Mouse (Mus musculus): ENCODE measurements around the gene Ptrhd1. TPM values are rescaled to one million over a fixed set of nuclear protein-coding genes. Genes with fewer than 3 reads are reported as not detected.
A peak's percentile ranks its signal among the peaks of the same experiment; 100 is the strongest.

Ptrhd1 gene
- total and polyA plus RNA-seq, 3 experiments: 3.8 to 5.3 TPM; not detected in 1

GRCm38 (mm10) chr12:4188171-4189059 lies 45.4 kb upstream of the Ptrhd1 start:
- Histone ChIP-seq H3K27ac (ENCODE audit: control insufficient read depth, low read depth, low read length) (peak overlapping the region; percentile 33), H3K4me3 (ENCODE audit: control insufficient read depth in 1 of 2, insufficient read depth in 1 of 2, low read depth in 2 of 2, low read length in 2 of 2) (no peak overlapping the region)
- peak; percentile 58 for DNase-seq (ENCODE audit: low read depth, low spot score)

DNA sequence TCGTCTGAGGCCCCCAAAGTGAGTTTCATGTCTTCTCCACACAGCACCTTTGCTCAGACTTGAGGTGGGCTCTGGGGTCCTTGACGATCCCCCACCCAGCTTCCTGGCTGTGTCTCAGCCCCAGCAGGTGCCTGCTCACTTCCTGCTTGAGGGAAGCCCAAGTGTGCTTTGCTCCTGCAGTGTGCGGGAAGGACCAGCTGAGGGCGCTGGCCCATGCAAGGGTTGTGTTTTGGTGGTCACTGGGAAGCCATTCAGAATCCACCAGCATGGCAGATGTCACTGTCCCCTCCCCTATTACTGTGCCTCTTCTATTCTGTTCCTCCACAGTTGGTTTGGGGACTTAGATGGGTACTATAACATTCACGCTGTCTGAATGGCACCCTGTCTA lies 44.8 kb upstream of the Ptrhd1 start:
- Histone ChIP-seq H3K4me1 (ENCODE audit: control insufficient read depth in 1 of 2, insufficient read depth in 2 of 2, low read length in 2 of 2) (peaks cover 0 to 11% of the 10 kb centered on the region in 2 experiments; a peak in 1 of 4 replicates), H3K27ac (ENCODE audit: control insufficient read depth, low read depth, low read length) (no peak overlapping the region), H3K79me2 (ENCODE audit: control insufficient read depth, insufficient read depth, low read length, poor library complexity) (no peaks in the 10 kb centered on the region), H3K9me3 (replicated peaks; ENCODE audit: insufficient read depth, low read length) (no peaks in the 10 kb centered on the region), H3K36me3 (ENCODE audit: control insufficient read depth in 1 of 2, insufficient read depth in 2 of 2, low read length in 2 of 2) (peaks cover 0 to 3% of the 10 kb centered on the region in 2 experiments; a peak in 2 of 4 replicates), H3K4me3 (ENCODE audit: control insufficient read depth in 1 of 2, insufficient read depth in 1 of 2, low read depth in 2 of 2, low read length in 2 of 2) (no peak overlapping the region), H3K27me3 (ENCODE audit: control insufficient read depth in 1 of 2, insufficient read depth in 2 of 2, low read length in 2 of 2) (no peaks in the 10 kb centered on the region), H3K9ac (ENCODE audit: control insufficient read depth, low read depth, low read length, poor library complexity, severe bottlenecking) (peak overlapping the region; percentile 11; the same call in 1 of the 2 replicates)
- TF ChIP-seq MEF2A (IDR thresholded peaks at IDR 0.05; ENCODE audit: extremely low read depth, insufficient replicate concordance, low read depth, low read length, poor library complexity, severe bottlenecking): no peak
- no peak for TF ChIP-seq TAL1 (IDR thresholded peaks at IDR 0.05; ENCODE audit: low read length)
- peak; percentile 74 for TF ChIP-seq ELF1 (IDR thresholded peaks at IDR 0.05; ENCODE audit: low read depth, low read length)
- TF ChIP-seq MAZ (IDR thresholded peaks at IDR 0.05; ENCODE audit: low read depth, low read length): no peak
- no peak for TF ChIP-seq MXI1 (IDR thresholded peaks at IDR 0.05; ENCODE audit: low read depth, low read length)
- peak; percentile 72 to 78 (median 75) for TF ChIP-seq CTCF (IDR thresholded peaks at IDR 0.05 in 2 of 3, conservative IDR thresholded peaks at IDR 0.05 in 1 of 3; ENCODE audit: control insufficient read depth in 1 of 3, insufficient read depth in 1 of 3, low read depth in 2 of 3, low read length in 3 of 3, poor library complexity in 1 of 3, severe bottlenecking in 1 of 3)
- no peak for TF ChIP-seq TCF12 (IDR thresholded peaks at IDR 0.05; ENCODE audit: low read depth, low read length)
- TF ChIP-seq ZC3H11A (IDR thresholded peaks at IDR 0.05; ENCODE audit: low read depth, low read length): peak; percentile 40; the same call in 1 of the 2 replicates
- 0 out of 2 replicates have a peak, but pooled peaks have one; percentile 20 for TF ChIP-seq HCFC1 (IDR thresholded peaks at IDR 0.05; ENCODE audit: low read depth, low read length)
- TF ChIP-seq SMC3 (IDR thresholded peaks at IDR 0.05; ENCODE audit: low read depth, low read length): peak; percentile 45
- no peak for TF ChIP-seq POLR2A (IDR thresholded peaks at IDR 0.05; ENCODE audit: control insufficient read depth in 1 of 2, insufficient read depth in 1 of 2, low read depth in 1 of 2, low read length in 2 of 2, poor library complexity in 1 of 2)
- TF ChIP-seq RAD21 (IDR thresholded peaks at IDR 0.05; ENCODE audit: low read depth, low read length): peak; percentile 45
- DNase-seq (ENCODE audit: low read depth, low spot score): peak; percentile 72

More at GRCm38 (mm10) chr12:4188171-4189059, 45.4 kb upstream of the Ptrhd1 start:
- Histone ChIP-seq H3K9ac (ENCODE audit: control insufficient read depth, low read depth, low read length, poor library complexity, severe bottlenecking) (peak overlapping the region; percentile 51), H3K9me3 (replicated peaks; ENCODE audit: insufficient read depth, low read length) (no peaks in the 10 kb centered on the region), H3K4me1 (ENCODE audit: control insufficient read depth in 1 of 2, insufficient read depth in 2 of 2, low read length in 2 of 2) (peaks cover 0 to 11% of the 10 kb centered on the region in 2 experiments; a peak in 1 of 4 replicates), H3K36me3 (ENCODE audit: control insufficient read depth in 1 of 2, insufficient read depth in 2 of 2, low read length in 2 of 2) (peaks cover 0 to 3% of the 10 kb centered on the region in 2 experiments; a peak in 2 of 4 replicates), H3K27me3 (ENCODE audit: control insufficient read depth in 1 of 2, insufficient read depth in 2 of 2, low read length in 2 of 2) (no peaks in the 10 kb centered on the region), H3K79me2 (ENCODE audit: control insufficient read depth, insufficient read depth, low read length, poor library complexity) (no peaks in the 10 kb centered on the region)
- TF ChIP-seq EP300 (IDR thresholded peaks at IDR 0.05; ENCODE audit: low read depth in 1 of 2, low read length in 2 of 2) (no peak), KAT2A (conservative IDR thresholded peaks at IDR 0.05; ENCODE audit: low read depth, low read length) (no peak), POLR2A (IDR thresholded peaks at IDR 0.05; ENCODE audit: control insufficient read depth in 1 of 2, insufficient read depth in 1 of 2, low read depth in 1 of 2, low read length in 2 of 2, poor library complexity in 1 of 2) (0 out of 4 replicates have a peak, but pooled peaks of 1 of the 2 experiments have one; percentile 27), MYB (IDR thresholded peaks at IDR 0.05; ENCODE audit: low read depth, low read length) (no peak), RCOR1 (IDR thresholded peaks at IDR 0.05; ENCODE audit: low read depth, low read length) (no peak), JUND (IDR thresholded peaks at IDR 0.05; ENCODE audit: low read depth, low read length) (no peak), USF1 (IDR thresholded peaks at IDR 0.05; ENCODE audit: low read depth, low read length) (no peak), TCF12 (IDR thresholded peaks at IDR 0.05; ENCODE audit: low read depth, low read length) (no peak), ETS1 (IDR thresholded peaks at IDR 0.05; ENCODE audit: low read depth, low read length) (no peak), CHD2 (IDR thresholded peaks at IDR 0.05; ENCODE audit: low read length) (0 out of 2 replicates have a peak, but pooled peaks have one; percentile 19), ZC3H11A (IDR thresholded peaks at IDR 0.05; ENCODE audit: low read depth, low read length) (no peak), GABPA (IDR thresholded peaks at IDR 0.05; ENCODE audit: low read depth, low read length) (no peak), BHLHE40 (IDR thresholded peaks at IDR 0.05; ENCODE audit: borderline replicate concordance, low read depth, low read length) (0 out of 2 replicates have a peak, but pooled peaks have one; percentile 15), MAZ (IDR thresholded peaks at IDR 0.05; ENCODE audit: low read depth, low read length) (no peak), SIN3A (IDR thresholded peaks at IDR 0.05; ENCODE audit: low read length) (no peak), HCFC1 (IDR thresholded peaks at IDR 0.05; ENCODE audit: low read depth, low read length) (no peak), MEF2A (IDR thresholded peaks at IDR 0.05; ENCODE audit: extremely low read depth, insufficient replicate concordance, low read depth, low read length, poor library complexity, severe bottlenecking) (no peak), ZKSCAN1 (IDR thresholded peaks at IDR 0.05; ENCODE audit: low read depth, low read length) (no peak), ZNF384 (IDR thresholded peaks at IDR 0.05; ENCODE audit: low read depth, low read length) (no peak), E2F4 (IDR thresholded peaks at IDR 0.05; ENCODE audit: borderline replicate concordance, low read depth, low read length) (no peak), TAL1 (IDR thresholded peaks at IDR 0.05; ENCODE audit: low read length) (no peak), GATA1 (IDR thresholded peaks at IDR 0.05; ENCODE audit: low read depth, low read length) (no peak), USF2 (IDR thresholded peaks at IDR 0.05; ENCODE audit: borderline replicate concordance in 1 of 2, insufficient read depth in 1 of 2, low read depth in 1 of 2, low read length in 2 of 2) (no peak)
